Comparison of ENCODE assay signal across 8 mouse cellular contexts in genomic region chrX:122396781-122397581, GRCm38 (mm10). TPM values are rescaled to one million over a fixed set of nuclear protein-coding genes. Genes with fewer than 3 reads are reported as not detected.
DNase-seq lines count a peak whose midpoint lies in the region; ATAC-seq and TF ChIP-seq lines count a peak whose summit lies in the region.

Nap1l3 (minus strand) TSS chrX:122397401.

- no peaks in the 10 kb centered on the region for H3K27me3 ChIP-seq in cerebellum, adult 2 months (ENCODE audit: control insufficient read depth, insufficient read depth, low read length)
- H3K27me3 ChIP-seq in forebrain, embryonic 15.5 days, result no peaks in the 10 kb centered on the region
- no peaks in the 10 kb centered on the region for H3K27me3 ChIP-seq in liver, embryonic 14.5 days (ENCODE audit: control insufficient read depth, insufficient read depth, low read length)
- no peaks in the 10 kb centered on the region for H3K27me3 ChIP-seq in neural tube, embryonic 11.5 days (ENCODE audit: control insufficient read depth, insufficient read depth, low read length)

- H3K27ac ChIP-seq in cerebellum, adult 2 months (ENCODE audit: insufficient read depth, low read length), result peak within 1 kb of the TSS; percentile 95
- H3K27ac ChIP-seq in forebrain, embryonic 15.5 days (replicated peaks), result peak within 1 kb of the TSS; percentile 77
- no peak within 1 kb of the TSS for H3K27ac ChIP-seq in liver, embryonic 14.5 days
- H3K27ac ChIP-seq in neural tube, embryonic 11.5 days (ENCODE audit: low read depth, low read length), result no peak within 1 kb of the TSS

- peak within 1 kb of the TSS; percentile 47 for H3K4me2 ChIP-seq in forebrain, embryonic 15.5 days (replicated peaks)
- peak within 1 kb of the TSS; percentile 53 for H3K4me2 ChIP-seq in liver, embryonic 14.5 days (ENCODE audit: low read depth)
- peak within 1 kb of the TSS; percentile 48 for H3K4me2 ChIP-seq in neural tube, embryonic 11.5 days (ENCODE audit: low read depth)

- TF ChIP-seq POLR2A in cerebellum, adult 2 months (IDR thresholded peaks at IDR 0.05; ENCODE audit: borderline replicate concordance, insufficient read depth, low read length), result peak; percentile 57; the same call in 1 of the 2 replicates

- H3K9me3 ChIP-seq in forebrain, embryonic 15.5 days, result no peaks in the 10 kb centered on the region
- H3K9me3 ChIP-seq in liver, embryonic 14.5 days (ENCODE audit: control insufficient read depth, low read length), result no peaks in the 10 kb centered on the region
- H3K9me3 ChIP-seq in neural tube, embryonic 11.5 days (ENCODE audit: control insufficient read depth, low read length), result no peaks in the 10 kb centered on the region

- H3K36me3 ChIP-seq in forebrain, embryonic 15.5 days, result no peaks in the 10 kb centered on the region
- no peaks in the 10 kb centered on the region for H3K36me3 ChIP-seq in liver, embryonic 14.5 days (replicated peaks; ENCODE audit: control insufficient read depth, insufficient read depth, low read depth)
- H3K36me3 ChIP-seq in neural tube, embryonic 11.5 days (ENCODE audit: control insufficient read depth, insufficient read depth, low read length), result no peaks in the 10 kb centered on the region

- H3K4me3 ChIP-seq in cerebellum, adult 2 months (replicated peaks; ENCODE audit: insufficient read depth, low read depth, low read length), result peak within 1 kb of the TSS; percentile 79
- H3K4me3 ChIP-seq in forebrain, embryonic 15.5 days, result peak within 1 kb of the TSS; percentile 62
- H3K4me3 ChIP-seq in liver, embryonic 14.5 days (ENCODE audit: insufficient read depth in 1 of 2, low read depth in 2 of 2, low read length in 2 of 2), result peak within 1 kb of the TSS; percentile 46 to 72
- H3K4me3 ChIP-seq in neural tube, embryonic 11.5 days (ENCODE audit: low read depth, low read length), result peak within 1 kb of the TSS; percentile 47

- TF ChIP-seq CTCF in cerebellum, adult 2 months (IDR thresholded peaks at IDR 0.05; ENCODE audit: borderline replicate concordance, insufficient read depth, low read depth, low read length), result no peak
- TF ChIP-seq CTCF in liver, embryonic 14.5 days (IDR thresholded peaks at IDR 0.05; ENCODE audit: low read depth), result no peak

- DNase-seq in MN1 (ENCODE audit: low spot score), result peak; percentile 63
- DNase-seq in cerebellum, adult 2 months, result peak; percentile 80 to 91
- DNase-seq in heart, postnatal 14 days, result peak; percentile 44 to 47
- DNase-seq in kidney, postnatal 4 days, result peak; percentile 61 to 73
- peak in 2 of 3 experiments; percentile 3 to 9 for DNase-seq in liver, embryonic 14.5 days (ENCODE audit: low read depth in 3 of 3, low spot score in 3 of 3)
- peak; percentile 70 for DNase-seq in neural tube, embryonic 11.5 days (ENCODE audit: low spot score)
- peak; percentile 94 for DNase-seq in telencephalon, adult 2 months (ENCODE audit: low read depth, low spot score)

- H3K4me1 ChIP-seq in cerebellum, adult 2 months (ENCODE audit: control insufficient read depth, insufficient read depth, low read length), result no peaks in the 10 kb centered on the region
- H3K4me1 ChIP-seq in forebrain, embryonic 15.5 days, result no peaks in the 10 kb centered on the region
- H3K4me1 ChIP-seq in liver, embryonic 14.5 days (replicated peaks; ENCODE audit: control insufficient read depth in 2 of 2, insufficient read depth in 2 of 2, low read length in 1 of 2), result no peaks in the 10 kb centered on the region
- H3K4me1 ChIP-seq in neural tube, embryonic 11.5 days (ENCODE audit: control insufficient read depth, insufficient read depth, low read length), result no peaks in the 10 kb centered on the region

- 6% methylated on average over 37 of the region's 39 CpGs for WGBS in cerebellum, adult 2 months
- WGBS in forebrain, embryonic 15.5 days, result 14% methylated on average over 39 of the region's 39 CpGs
- WGBS in liver, embryonic 14.5 days (ENCODE audit: insufficient replicate concordance), result 12% methylated on average over 33 of the region's 39 CpGs
- 8% methylated on average over 36 of the region's 39 CpGs for WGBS in neural tube, embryonic 11.5 days

- TF ChIP-seq EP300 in liver, embryonic 14.5 days (IDR thresholded peaks at IDR 0.05; ENCODE audit: low read depth), result no peak

- intact Hi-C loops in heart, postnatal 14 days (cut with DNase I), result no loop called here

- H3K9ac ChIP-seq in forebrain, embryonic 15.5 days (replicated peaks), result peak within 1 kb of the TSS; percentile 58
- H3K9ac ChIP-seq in liver, embryonic 14.5 days (replicated peaks), result no peak within 1 kb of the TSS
- H3K9ac ChIP-seq in neural tube, embryonic 11.5 days (ENCODE audit: low read length), result peak within 1 kb of the TSS; percentile 37; the same call in 1 of the 2 replicates

- peak; percentile 98 for ATAC-seq in forebrain, embryonic 15.5 days (replicated peaks)
- ATAC-seq in liver, embryonic 14.5 days (ENCODE audit: insufficient read depth), result peak; percentile 90
- peak; percentile 97 for ATAC-seq in neural tube, embryonic 11.5 days (ENCODE audit: insufficient read depth, low FRiP score, low TSS enrichment)

RNA-seq across cellular contexts. Expression of gene Nap1l3, which starts in this region (rescaled TPM):
- 31.9 and 32.7 TPM in 2 replicates for polyA plus RNA-seq in cerebellum, adult 2 months (2012; rRNA removed)
- 24.2 and 29.0 TPM in 2 replicates for polyA plus RNA-seq in forebrain, embryonic 15.5 days (2015; fragmentation: Nextera tagmentation; extraction: Ambion mirVana)
- total RNA-seq in heart, postnatal 14 days (2021), result 1 to 10 TPM; 1.2 to 1.5 TPM
- 0.09 and 0.17 TPM in 2 replicates for polyA plus RNA-seq in liver, embryonic 14.5 days (2012; rRNA removed)
- polyA plus RNA-seq in liver, embryonic 14.5 days (2014; fragmentation: Nextera tagmentation; extraction: Ambion mirVana), result 0.27 and 0.53 TPM in 2 replicates
- 10.6 and 13.2 TPM in 2 replicates for polyA plus RNA-seq in neural tube, embryonic 11.5 days (2014; fragmentation: Nextera tagmentation; extraction: Ambion mirVana)

Comparison
In these comparisons a context has a peak if more than half of its experiments do, and no peak if none do; other contexts are left out.
1. Peak in DNase-seq, ATAC-seq, H3K4me3 ChIP-seq and H3K4me2 ChIP-seq in liver, embryonic 14.5 days; RNA of the gene not detected or under 1 TPM.
2. DNase-seq: peak in every context shown above with its lines; median percentile 94 in telencephalon, adult 2 months; 86 in cerebellum, adult 2 months; 70 in neural tube, embryonic 11.5 days; 67 in kidney, postnatal 4 days; 63 in MN1; 46 in heart, postnatal 14 days; 6 in liver, embryonic 14.5 days.
3. H3K27ac ChIP-seq: peak in cerebellum, adult 2 months (single experiment) and forebrain, embryonic 15.5 days (single experiment); none in liver, embryonic 14.5 days (single experiment) and neural tube, embryonic 11.5 days (single experiment).
4. Peak in every context shown above with its lines, with median percentiles within 50 percentile points of each other: H3K4me3 ChIP-seq, ATAC-seq and H3K4me2 ChIP-seq.